ENCODE assay signal across 30 mouse cellular contexts in the genomic region with DNA sequence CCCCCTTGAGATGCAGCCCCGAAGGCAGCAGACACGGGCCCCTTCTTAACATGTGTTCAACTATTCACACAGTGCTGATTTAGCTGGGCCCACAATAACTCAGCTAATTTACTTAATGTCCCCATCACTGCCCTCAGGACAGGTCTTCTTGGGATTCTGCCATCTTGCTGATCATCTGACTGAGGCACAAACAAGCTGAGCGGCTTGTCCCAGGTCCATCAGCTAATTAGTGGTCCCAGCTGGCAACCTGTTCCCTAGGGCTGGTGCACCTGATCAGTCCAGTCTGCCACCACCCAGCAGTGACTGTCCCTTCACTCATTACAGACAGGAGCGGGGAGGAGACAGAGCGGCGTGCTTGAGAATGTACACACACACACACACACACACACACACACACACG. TPM values are rescaled to one million over a fixed set of nuclear protein-coding genes. Genes with fewer than 3 reads are reported as not detected.
DNase-seq lines count a peak whose midpoint lies in the region; ATAC-seq lines count a peak whose summit lies in the region.
"Had no signal": no experiment of that assay in that cellular context is flagged by ENCODE, and none has a peak within 500 bp of the region (broad histone marks: within the 10 kb centered on the region; RNA-seq: fewer than 3 reads in every experiment).

No protein-coding gene starts in this region.

- no peak overlapping the region for H3K4me3 ChIP-seq in forebrain, embryonic 14.5 days (ENCODE audit: low read depth, low read length)
- no peak overlapping the region for H3K4me3 ChIP-seq in forebrain, embryonic 16.5 days (replicated peaks; ENCODE audit: low read length)
- H3K4me3 ChIP-seq in neural tube, embryonic 13.5 days = no peak overlapping the region
- no peak overlapping the region for H3K4me3 ChIP-seq in neural tube, embryonic 15.5 days (replicated peaks)
- H3K4me3 ChIP-seq: embryonic facial prominence, embryonic 12.5 days; heart, embryonic 13.5 days; hindbrain, embryonic 15.5 days; liver, embryonic 15.5 days had no signal

- ATAC-seq in cerebellum, adult (ENCODE audit: insufficient number of reproducible peaks, low FRiP score, low TSS enrichment) = no peak
- no peak for ATAC-seq in forebrain, embryonic 14.5 days
- no peak for ATAC-seq in forebrain, embryonic 16.5 days
- ATAC-seq in neural tube, embryonic 13.5 days (ENCODE audit: low read depth) = no peak
- no peak for ATAC-seq in neural tube, embryonic 15.5 days (ENCODE audit: low FRiP score)
- ATAC-seq: activated CD4-positive, CD25-positive, alpha-beta regulatory T cell, adult 4 months had no signal

- DNase-seq in cerebellum, adult 11-12 months = peak; percentile 56
- peak; percentile 51 for DNase-seq in forebrain, embryonic 14.5 days (ENCODE audit: low spot score)
- DNase-seq in kidney, adult 11 months = no peak
- DNase-seq: adrenal gland, adult 2 months; embryo, embryonic 11 days; gastrocnemius, postnatal 10 days; heart, postnatal 10 days; kidney, adult 2 months; kidney, postnatal 4 days; liver; lung, embryonic 14.5 days; lung, postnatal 14 days; right cerebral cortex, adult 18-20 months; spleen, adult 18-20 months; thymus, postnatal 14 days had no signal

- no peaks in the 10 kb centered on the region for H3K9me3 ChIP-seq in forebrain, embryonic 14.5 days (replicated peaks; ENCODE audit: control insufficient read depth, low read length)
- H3K9me3 ChIP-seq in forebrain, embryonic 16.5 days (ENCODE audit: control insufficient read depth, low read length) = no peaks in the 10 kb centered on the region
- no peaks in the 10 kb centered on the region for H3K9me3 ChIP-seq in neural tube, embryonic 13.5 days
- no peaks in the 10 kb centered on the region for H3K9me3 ChIP-seq in neural tube, embryonic 15.5 days (replicated peaks)
- H3K9me3 ChIP-seq: embryonic facial prominence, embryonic 12.5 days; heart, embryonic 13.5 days; hindbrain, embryonic 15.5 days; liver, embryonic 15.5 days had no signal

- H3K27ac ChIP-seq in forebrain, embryonic 14.5 days (ENCODE audit: low read depth, low read length) = no peak overlapping the region
- no peak overlapping the region for H3K27ac ChIP-seq in forebrain, embryonic 16.5 days (ENCODE audit: low read length)
- 0 out of 2 replicates have a peak overlapping the region, but pooled peaks have one; percentile 3 for H3K27ac ChIP-seq in neural tube, embryonic 13.5 days (replicated peaks)
- H3K27ac ChIP-seq in neural tube, embryonic 15.5 days (replicated peaks) = no peak overlapping the region
- H3K27ac ChIP-seq: embryonic facial prominence, embryonic 12.5 days; heart, embryonic 13.5 days; hindbrain, embryonic 15.5 days; liver, embryonic 15.5 days had no signal

- no peak overlapping the region for H3K4me2 ChIP-seq in forebrain, embryonic 14.5 days (ENCODE audit: low read length)
- H3K4me2 ChIP-seq in forebrain, embryonic 16.5 days (ENCODE audit: low read length) = no peak overlapping the region
- no peak overlapping the region for H3K4me2 ChIP-seq in neural tube, embryonic 13.5 days
- H3K4me2 ChIP-seq in neural tube, embryonic 15.5 days = no peak overlapping the region
- H3K4me2 ChIP-seq: embryonic facial prominence, embryonic 12.5 days; heart, embryonic 13.5 days; hindbrain, embryonic 15.5 days; liver, embryonic 15.5 days; lung, embryonic 14.5 days had no signal

- H3K27me3 ChIP-seq in forebrain, embryonic 14.5 days (replicated peaks; ENCODE audit: control insufficient read depth, insufficient read depth, low read length) = peaks cover 11% of the 10 kb centered on the region
- H3K27me3 ChIP-seq in forebrain, embryonic 16.5 days (replicated peaks; ENCODE audit: control insufficient read depth, insufficient read depth, low read length) = peaks cover 8% of the 10 kb centered on the region
- H3K27me3 ChIP-seq in neural tube, embryonic 13.5 days = peaks cover 23% of the 10 kb centered on the region
- H3K27me3 ChIP-seq in neural tube, embryonic 15.5 days (replicated peaks) = peaks cover 22% of the 10 kb centered on the region
- H3K27me3 ChIP-seq: CH12.LX had no signal

- peaks cover 4% of the 10 kb centered on the region for H3K4me1 ChIP-seq in forebrain, embryonic 14.5 days (ENCODE audit: control insufficient read depth, insufficient read depth, low read length)
- H3K4me1 ChIP-seq in forebrain, embryonic 16.5 days (replicated peaks; ENCODE audit: control insufficient read depth, insufficient read depth, low read length) = peaks cover 10% of the 10 kb centered on the region; the same call in 1 of the 2 replicates
- H3K4me1 ChIP-seq in neural tube, embryonic 13.5 days (replicated peaks) = peaks cover 11% of the 10 kb centered on the region
- peaks cover 12% of the 10 kb centered on the region for H3K4me1 ChIP-seq in neural tube, embryonic 15.5 days

- 51% methylated on average over 7 of the region's 7 CpGs for WGBS in forebrain, embryonic 14.5 days
- WGBS in forebrain, embryonic 16.5 days = 61% methylated on average over 7 of the region's 7 CpGs
- WGBS in neural tube, embryonic 13.5 days = 40% methylated on average over 7 of the region's 7 CpGs
- WGBS in neural tube, embryonic 15.5 days = 47% methylated on average over 7 of the region's 7 CpGs

- H3K36me3 ChIP-seq in forebrain, embryonic 14.5 days (ENCODE audit: control insufficient read depth, insufficient read depth, low read length) = peaks cover under 1% of the 10 kb centered on the region; the same call in 1 of the 2 replicates
- H3K36me3 ChIP-seq in forebrain, embryonic 16.5 days (ENCODE audit: control insufficient read depth, insufficient read depth) = no peaks in the 10 kb centered on the region
- peaks cover 2% of the 10 kb centered on the region; the same call in 1 of the 2 replicates for H3K36me3 ChIP-seq in neural tube, embryonic 13.5 days
- H3K36me3 ChIP-seq in neural tube, embryonic 15.5 days = no peaks in the 10 kb centered on the region
- H3K36me3 ChIP-seq: hindbrain, embryonic 15.5 days had no signal

- no peak overlapping the region for H3K9ac ChIP-seq in forebrain, embryonic 14.5 days (ENCODE audit: low read length)
- H3K9ac ChIP-seq in forebrain, embryonic 16.5 days (replicated peaks; ENCODE audit: low read depth, low read length) = no peak overlapping the region
- no peak overlapping the region; the same call in 1 of the 2 replicates for H3K9ac ChIP-seq in neural tube, embryonic 13.5 days
- no peak overlapping the region for H3K9ac ChIP-seq in neural tube, embryonic 15.5 days (replicated peaks)
- H3K9ac ChIP-seq: embryonic facial prominence, embryonic 12.5 days; heart, embryonic 13.5 days; hindbrain, embryonic 15.5 days; liver, embryonic 15.5 days; lung, embryonic 14.5 days had no signal

RNA-seq across cellular contexts. Expression of a gene that starts 8.1 kb away (rescaled TPM):
- polyA plus RNA-seq in forebrain, embryonic 14.5 days (2014; fragmentation: Nextera tagmentation; extraction: Ambion mirVana) = 228 and 286 TPM in 2 replicates
- 202 and 214 TPM in 2 replicates for polyA plus RNA-seq in forebrain, embryonic 16.5 days (2015; fragmentation: Nextera tagmentation; extraction: Ambion mirVana)
- 253 and 272 TPM in 2 replicates for polyA plus RNA-seq in neural tube, embryonic 13.5 days (2015; fragmentation: Nextera tagmentation; extraction: Ambion mirVana)
- polyA plus RNA-seq in neural tube, embryonic 15.5 days (2015; fragmentation: Nextera tagmentation; extraction: Ambion mirVana) = 284 and 304 TPM in 2 replicates

RNA-seq across cellular contexts. Expression of a gene that starts 9.3 kb away (rescaled TPM):
- 0.84 and 1.2 TPM in 2 replicates for polyA plus RNA-seq in forebrain, embryonic 14.5 days (2014; fragmentation: Nextera tagmentation; extraction: Ambion mirVana)
- polyA plus RNA-seq in forebrain, embryonic 16.5 days (2015; fragmentation: Nextera tagmentation; extraction: Ambion mirVana) = 1.3 and 2.4 TPM in 2 replicates
- polyA plus RNA-seq in neural tube, embryonic 13.5 days (2015; fragmentation: Nextera tagmentation; extraction: Ambion mirVana) = 0.80 and 1.6 TPM in 2 replicates
- polyA plus RNA-seq in neural tube, embryonic 15.5 days (2015; fragmentation: Nextera tagmentation; extraction: Ambion mirVana) = 2.8 and 3.2 TPM in 2 replicates
- polyA plus RNA-seq: activated CD4-positive, CD25-positive, alpha-beta regulatory T cell, adult 4 months; C2C12; urinary bladder, adult 2 months had no signal

RNA-seq across cellular contexts. Expression of a gene that starts 22.2 kb away (rescaled TPM):
- polyA plus RNA-seq in forebrain, embryonic 14.5 days (2014; fragmentation: Nextera tagmentation; extraction: Ambion mirVana) = 0.57 and 0.59 TPM in 2 replicates
- 0.68 and 1.1 TPM in 2 replicates for polyA plus RNA-seq in forebrain, embryonic 16.5 days (2015; fragmentation: Nextera tagmentation; extraction: Ambion mirVana)
- 1.6 and 2.9 TPM in 2 replicates for polyA plus RNA-seq in neural tube, embryonic 13.5 days (2015; fragmentation: Nextera tagmentation; extraction: Ambion mirVana)
- polyA plus RNA-seq in neural tube, embryonic 15.5 days (2015; fragmentation: Nextera tagmentation; extraction: Ambion mirVana) = 0.73 and 1.0 TPM in 2 replicates
- polyA plus RNA-seq: activated CD4-positive, CD25-positive, alpha-beta regulatory T cell, adult 4 months; adrenal gland, adult 2 months; C2C12; intestine, embryonic 14.5 days; liver, embryonic 15.5 days; urinary bladder, adult 2 months had no signal

RNA-seq across cellular contexts. Expression of a gene that starts 22.6 kb away (rescaled TPM):
- polyA plus RNA-seq in forebrain, embryonic 14.5 days (2014; fragmentation: Nextera tagmentation; extraction: Ambion mirVana) = not detected in 2 replicates
- not detected in 2 replicates for polyA plus RNA-seq in forebrain, embryonic 16.5 days (2015; fragmentation: Nextera tagmentation; extraction: Ambion mirVana)
- polyA plus RNA-seq in neural tube, embryonic 13.5 days (2015; fragmentation: Nextera tagmentation; extraction: Ambion mirVana) = not detected in 2 replicates
- 0.34 TPM in 1 of 2 replicates, not detected in the other for polyA plus RNA-seq in neural tube, embryonic 15.5 days (2015; fragmentation: Nextera tagmentation; extraction: Ambion mirVana)
- polyA plus RNA-seq: activated CD4-positive, CD25-positive, alpha-beta regulatory T cell, adult 4 months; C2C12; embryonic facial prominence, embryonic 12.5 days; hindbrain, embryonic 15.5 days; limb, embryonic 11.5 days; neural tube, embryonic 14.5 days; urinary bladder, adult 2 months had no signal

RNA-seq across cellular contexts. Expression of a gene that starts 30.0 kb away (rescaled TPM):
- 1.3 and 2.0 TPM in 2 replicates for polyA plus RNA-seq in forebrain, embryonic 14.5 days (2014; fragmentation: Nextera tagmentation; extraction: Ambion mirVana)
- 2.2 and 2.3 TPM in 2 replicates for polyA plus RNA-seq in forebrain, embryonic 16.5 days (2015; fragmentation: Nextera tagmentation; extraction: Ambion mirVana)
- polyA plus RNA-seq in neural tube, embryonic 13.5 days (2015; fragmentation: Nextera tagmentation; extraction: Ambion mirVana) = 1.2 and 2.8 TPM in 2 replicates
- polyA plus RNA-seq in neural tube, embryonic 15.5 days (2015; fragmentation: Nextera tagmentation; extraction: Ambion mirVana) = 1.6 and 2.0 TPM in 2 replicates
